16 mouse cellular contexts compared by ENCODE assay signal in the genomic region with DNA sequence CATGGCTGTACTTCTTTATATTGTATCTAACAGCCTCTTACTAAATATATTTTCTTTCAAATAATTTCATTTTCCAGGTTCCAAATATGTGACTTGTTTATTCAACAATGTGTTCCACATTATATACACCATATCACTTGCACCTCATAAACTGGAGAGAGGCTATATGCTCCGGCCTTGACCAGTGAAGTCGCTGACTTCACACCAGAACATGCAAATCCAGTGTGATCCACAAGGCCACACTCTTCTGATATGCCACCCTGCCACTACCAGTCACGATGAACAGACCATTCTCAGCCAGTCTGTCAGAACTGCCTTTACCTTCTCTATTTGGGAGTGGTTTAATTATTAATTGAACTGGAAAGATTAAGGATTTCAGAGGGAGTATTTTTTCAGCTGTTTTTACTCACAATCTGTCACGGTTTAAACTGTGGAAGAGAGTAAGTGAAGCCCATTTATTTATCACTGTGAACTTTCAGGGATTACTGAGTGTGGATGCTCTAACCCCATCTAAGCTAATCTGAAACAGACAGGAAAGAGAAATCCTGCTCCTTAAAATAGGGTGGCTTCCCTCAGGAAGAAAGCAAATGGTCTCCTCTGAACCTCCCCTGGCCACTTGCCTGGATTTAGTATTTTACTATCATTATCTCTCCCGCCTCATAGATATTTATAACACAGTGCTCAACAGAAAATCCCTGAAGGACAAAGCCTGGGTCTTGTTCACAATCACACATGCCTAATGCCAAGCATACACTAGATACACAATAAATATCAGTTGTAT.
A peak's percentile ranks its signal among the peaks of the same experiment; 100 is the strongest.
DNase-seq lines count a peak whose midpoint lies in the region; ATAC-seq and TF ChIP-seq lines count a peak whose summit lies in the region.
"Had no signal": no experiment of that assay in that cellular context is flagged by ENCODE, and none has a peak within 500 bp of the region (broad histone marks: within the 10 kb centered on the region; RNA-seq: fewer than 3 reads in every experiment).

No protein-coding gene starts in this region.

- H3K4me2 ChIP-seq in heart, embryonic 13.5 days, result no peak overlapping the region
- H3K4me2 ChIP-seq in lung, embryonic 14.5 days, result no peak overlapping the region
- no peak overlapping the region for H3K4me2 ChIP-seq in embryonic facial prominence, embryonic 14.5 days (ENCODE audit: low read depth, low read length)
- H3K4me2 ChIP-seq: forebrain, embryonic 13.5 days; neural tube, embryonic 12.5 days had no signal

- H3K36me3 ChIP-seq in heart, embryonic 13.5 days, result no peaks in the 10 kb centered on the region
- H3K36me3 ChIP-seq in lung, embryonic 14.5 days (ENCODE audit: insufficient read depth), result no peaks in the 10 kb centered on the region
- H3K36me3 ChIP-seq in embryonic facial prominence, embryonic 14.5 days (ENCODE audit: control insufficient read depth, insufficient read depth, low read length), result no peaks in the 10 kb centered on the region
- H3K36me3 ChIP-seq: limb, embryonic 10.5 days; neural tube, embryonic 12.5 days had no signal

- intact Hi-C loops in heart, postnatal 10 days (cut with DNase I), result no loop called here

- no peak for ATAC-seq in heart, embryonic 13.5 days (ENCODE audit: extremely low read depth, insufficient number of reproducible peaks, low FRiP score, low TSS enrichment)
- ATAC-seq in lung, embryonic 14.5 days (ENCODE audit: insufficient read depth), result peak; percentile 97
- ATAC-seq in embryonic facial prominence, embryonic 14.5 days (ENCODE audit: low read depth), result no peak
- ATAC-seq: CD4-positive, CD25-positive, alpha-beta regulatory T cell, adult 4 months; forebrain, embryonic 13.5 days; hindbrain, embryonic 16.5 days had no signal

- WGBS in heart, embryonic 13.5 days, result 40% methylated on average over 5 of the region's 5 CpGs
- 15% methylated on average over 5 of the region's 5 CpGs for WGBS in lung, embryonic 14.5 days
- 40% methylated on average over 5 of the region's 5 CpGs for WGBS in embryonic facial prominence, embryonic 14.5 days

- peaks cover 9% of the 10 kb centered on the region for H3K4me1 ChIP-seq in heart, embryonic 13.5 days
- H3K4me1 ChIP-seq in lung, embryonic 14.5 days (ENCODE audit: insufficient read depth), result no peaks in the 10 kb centered on the region; the same call in 1 of the 2 replicates
- H3K4me1 ChIP-seq in embryonic facial prominence, embryonic 14.5 days (ENCODE audit: control insufficient read depth, insufficient read depth, low read length), result no peaks in the 10 kb centered on the region; the same call in 1 of the 2 replicates
- H3K4me1 ChIP-seq: forebrain, embryonic 13.5 days; neural tube, embryonic 12.5 days had no signal

- no peak overlapping the region for H3K4me3 ChIP-seq in heart, embryonic 13.5 days
- H3K4me3 ChIP-seq in lung, embryonic 14.5 days (ENCODE audit: low read depth, low read length), result no peak overlapping the region
- H3K4me3 ChIP-seq in embryonic facial prominence, embryonic 14.5 days (ENCODE audit: low read depth, low read length), result no peak overlapping the region
- H3K4me3 ChIP-seq: forebrain, embryonic 13.5 days; limb, embryonic 10.5 days; neural tube, embryonic 12.5 days had no signal

- DNase-seq in heart, adult 11 months, result no peak
- DNase-seq in lung, embryonic 14.5 days, result peak; percentile 92
- DNase-seq in lung, postnatal 25 days (ENCODE audit: low spot score), result no peak
- DNase-seq in embryonic facial prominence, embryonic 14.5 days (ENCODE audit: low spot score), result peak; percentile 38
- peak; percentile 12 to 54 for DNase-seq in heart, postnatal 10 days
- DNase-seq in left cerebral cortex, adult 8-10 months (ENCODE audit: low spot score in 2 of 2), result no peak
- DNase-seq: adrenal gland, adult 8-10 months; cerebellum, adult 11-12 months; cerebellum, postnatal 36 days had no signal

- no peaks in the 10 kb centered on the region for H3K27me3 ChIP-seq in heart, embryonic 13.5 days (replicated peaks)
- no peaks in the 10 kb centered on the region for H3K27me3 ChIP-seq in lung, embryonic 14.5 days (ENCODE audit: insufficient read depth, low read length)
- no peaks in the 10 kb centered on the region for H3K27me3 ChIP-seq in embryonic facial prominence, embryonic 14.5 days (replicated peaks; ENCODE audit: control insufficient read depth, insufficient read depth, low read length)
- H3K27me3 ChIP-seq: forebrain, embryonic 13.5 days; neural tube, embryonic 12.5 days had no signal

- peak; percentile 28; the same call in 1 of the 2 replicates for TF ChIP-seq CTCF in lung, embryonic 14.5 days (IDR thresholded peaks at IDR 0.05; ENCODE audit: low read depth)

- peak overlapping the region; percentile 53 for H3K27ac ChIP-seq in heart, embryonic 13.5 days (replicated peaks)
- H3K27ac ChIP-seq in lung, embryonic 14.5 days (ENCODE audit: low read depth), result peak overlapping the region; percentile 79
- H3K27ac ChIP-seq in embryonic facial prominence, embryonic 14.5 days (replicated peaks; ENCODE audit: low read depth, low read length), result no peak overlapping the region
- H3K27ac ChIP-seq: forebrain, embryonic 13.5 days; limb, embryonic 10.5 days; liver, embryonic 14.5 days; neural tube, embryonic 12.5 days had no signal

- H3K9ac ChIP-seq in heart, embryonic 13.5 days, result no peak overlapping the region
- no peak overlapping the region for H3K9ac ChIP-seq in lung, embryonic 14.5 days
- no peak overlapping the region for H3K9ac ChIP-seq in embryonic facial prominence, embryonic 14.5 days (ENCODE audit: low read depth, low read length)
- H3K9ac ChIP-seq: forebrain, embryonic 13.5 days; liver, embryonic 14.5 days; neural tube, embryonic 12.5 days had no signal

- no peaks in the 10 kb centered on the region for H3K9me3 ChIP-seq in heart, embryonic 13.5 days
- H3K9me3 ChIP-seq in lung, embryonic 14.5 days (ENCODE audit: low read depth, low read length), result no peaks in the 10 kb centered on the region
- H3K9me3 ChIP-seq in embryonic facial prominence, embryonic 14.5 days (ENCODE audit: control insufficient read depth, low read length), result no peaks in the 10 kb centered on the region
- H3K9me3 ChIP-seq: forebrain, embryonic 13.5 days; limb, embryonic 10.5 days; neural tube, embryonic 12.5 days had no signal

Comparison
In these comparisons a context has a peak if more than half of its experiments do, and no peak if none do; other contexts are left out.
1. DNase-seq: peak in lung, embryonic 14.5 days (single experiment), embryonic facial prominence, embryonic 14.5 days (single experiment) and heart, postnatal 10 days (2 of 2); none in heart, adult 11 months (single experiment), lung, postnatal 25 days (single experiment) and left cerebral cortex, adult 8-10 months (0 of 2).